Mouse (Mus musculus) cerebellum, adult 2 months (tissue): ENCODE measurements around the gene Gabrr3. TPM values are rescaled to one million over a fixed set of nuclear protein-coding genes. Genes with fewer than 3 reads are reported as not detected.

ENCODE experiments used
- DNase-seq, 2 experiments: peaks; one replicate each; pipeline ENCODE4 v3.0.0; 2021
- H3K27ac ChIP-seq: fragments of 200-500 bp; 2 replicates; pipeline ENCODE4 v1.5.1; 2012; ENCODE audit warnings: low read length, control low read depth, inconsistent platforms; ENCODE audit not compliant: insufficient read depth
- H3K27me3 ChIP-seq: fragments of 200-500 bp; 2 replicates; pipeline ENCODE4 v1.6.1; 2012; ENCODE audit warnings: inconsistent platforms, mild to moderate bottlenecking, low read length, moderate library complexity; ENCODE audit not compliant: control insufficient read depth, insufficient read depth
- H3K4me1 ChIP-seq: fragments of 200-500 bp; 2 replicates; pipeline ENCODE4 v1.6.1; 2011; ENCODE audit warnings: low read length; ENCODE audit not compliant: control insufficient read depth, insufficient read depth
- H3K4me3 ChIP-seq: fragments of 200-500 bp; replicated peaks from 2 replicates; pipeline ENCODE3; 2011; ENCODE audit warnings: mild to moderate bottlenecking, low read depth, low read length, control low read depth; ENCODE audit not compliant: insufficient read depth
- CTCF ChIP-seq: fragments of 200-500 bp; IDR thresholded peaks from 2 replicates; pipeline ENCODE4 v1.5.1; 2011; ENCODE audit warnings: low read depth, mild to moderate bottlenecking, control low read depth, low read length, moderate library complexity, borderline replicate concordance; ENCODE audit not compliant: insufficient read depth
- POLR2A ChIP-seq: fragments of 200-500 bp; IDR thresholded peaks from 2 replicates; pipeline ENCODE4 v1.6.1; 2011; ENCODE audit warnings: low read length, control low read depth, borderline replicate concordance; ENCODE audit not compliant: insufficient read depth
- WGBS: fragments of 180-500 bp; shearing (Covaris S2); methylation state at CpG from one replicate; pipeline ENCODE4 v1.1.7; 2018; 5-methylcytosine and 5-hydroxymethylcytosine counted together
- polyA plus RNA-seq: library from polyadenylated mRNA; depleted of rRNA; stranded (reverse); fragments of >200 nt; gene quantifications from 2 replicates; pipeline ENCODE4 v1.2.3, GENCODE M21; 2012; rRNA removed

Gene Gabrr3
- polyA plus RNA-seq, 1 experiment: 0.02 TPM

DNA sequence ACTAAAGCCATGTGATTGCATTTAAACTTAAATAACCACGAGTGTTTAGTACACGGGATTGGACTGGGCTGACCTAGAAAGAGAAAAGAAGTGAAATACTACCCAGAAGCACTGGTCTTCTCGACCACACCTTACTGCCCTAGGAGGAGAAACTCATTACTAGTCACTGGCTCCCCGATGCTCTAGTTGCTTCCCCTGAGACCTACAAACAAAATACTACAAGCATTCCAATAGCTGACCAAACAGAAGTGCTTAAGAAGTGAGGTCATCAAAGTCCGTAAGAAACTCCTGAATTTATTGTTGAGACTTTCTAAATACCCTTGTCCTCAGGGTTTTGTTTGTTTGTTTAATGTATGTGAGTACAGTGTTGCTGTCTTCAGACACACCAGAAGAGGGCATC, 102.7 kb downstream of the Gabrr3 start:
- Histone ChIP-seq H3K4me3 (no peak overlapping the region), H3K4me1 (no peaks in the 10 kb centered on the region), H3K27me3 (no peaks in the 10 kb centered on the region), H3K27ac (no peak overlapping the region)
- no peak for DNase-seq
- 91% methylated on average over 5 of the region's 5 CpGs for WGBS
- TF ChIP-seq CTCF: no peak
- TF ChIP-seq POLR2A: no peak

Other genes starting within 250 kb of the Gabrr3 start
- not detected in 2 replicates for gene Olfr196, start 236.9 kb upstream of the Gabrr3 start, polyA plus RNA-seq
- gene Olfr198, start 203.8 kb upstream of the Gabrr3 start, polyA plus RNA-seq: not detected in 2 replicates
- gene Olfr199, start 187.6 kb upstream of the Gabrr3 start, polyA plus RNA-seq: not detected in 2 replicates
- gene Olfr201, start 134.7 kb upstream of the Gabrr3 start, polyA plus RNA-seq: not detected in 2 replicates
- gene Olfr202, start 120.5 kb upstream of the Gabrr3 start, polyA plus RNA-seq: not detected in 2 replicates
- not detected in 2 replicates for gene Olfr203, start 108.5 kb upstream of the Gabrr3 start, polyA plus RNA-seq
- 0.02 TPM in 1 of 2 replicates, not detected in the other for gene Olfr204, start 89.1 kb upstream of the Gabrr3 start, polyA plus RNA-seq
- gene Olfr205, start 76.2 kb upstream of the Gabrr3 start, polyA plus RNA-seq: not detected in 2 replicates
- not detected in 2 replicates for gene Olfr206, start 58.1 kb upstream of the Gabrr3 start, polyA plus RNA-seq
- not detected in 2 replicates for gene Olfr209, start 43.3 kb upstream of the Gabrr3 start, polyA plus RNA-seq
- 5.2 and 5.5 TPM in 2 replicates for gene Riox2, start 64.4 kb downstream of the Gabrr3 start, polyA plus RNA-seq
- 4.8 and 5.7 TPM in 2 replicates for gene Crybg3, start 193.6 kb downstream of the Gabrr3 start, polyA plus RNA-seq
- gene Arl6, start 232.1 kb downstream of the Gabrr3 start, polyA plus RNA-seq: 25.0 and 27.0 TPM in 2 replicates